Mouse (Mus musculus) midbrain, embryonic 15.5 days (tissue): ENCODE measurements at regions not wholly inside any gene's neighbourhood (a gene's known extent, or its start where the extent isn't known, plus 50 kb on each side); places are given as distances from the start of the nearest gene placed in this dataset.

Experiments used
- ATAC-seq: fragments of 200-750 bp; cut with Nextera tagmentation; replicated peaks from 2 replicates; pipeline ENCODE4 v1.8.0; 2017; ENCODE audit warnings: moderate TSS enrichment
- H3K27ac ChIP-seq: fragments of 300-500 bp; sonication (generic); 2 replicates; pipeline ENCODE4 v1.5.1; 2015; ENCODE audit warnings: mild to moderate bottlenecking, inconsistent platforms
- H3K27me3 ChIP-seq: fragments of 300-500 bp; sonication (generic); replicated peaks from 2 replicates; pipeline ENCODE4 v1.6.1; 2015; ENCODE audit warnings: inconsistent platforms
- H3K36me3 ChIP-seq: fragments of 300-500 bp; sonication (generic); replicated peaks from 2 replicates; pipeline ENCODE4 v1.6.1; 2015; ENCODE audit warnings: inconsistent platforms
- H3K4me1 ChIP-seq: fragments of 300-500 bp; sonication (generic); 2 replicates; pipeline ENCODE4 v1.6.1; 2015; ENCODE audit warnings: inconsistent platforms
- H3K4me2 ChIP-seq: fragments of 300-500 bp; sonication (generic); 2 replicates; pipeline ENCODE4 v1.6.1; 2015; ENCODE audit warnings: inconsistent platforms, mild to moderate bottlenecking, moderate library complexity
- H3K4me3 ChIP-seq: fragments of 300-500 bp; sonication (generic); 2 replicates; pipeline ENCODE4 v1.5.1; 2015; ENCODE audit warnings: mild to moderate bottlenecking, inconsistent platforms
- H3K9ac ChIP-seq: fragments of 300-500 bp; sonication (generic); 2 replicates; pipeline ENCODE4 v1.6.1; 2015; ENCODE audit warnings: mild to moderate bottlenecking, inconsistent platforms
- H3K9me3 ChIP-seq: fragments of 300-500 bp; sonication (generic); 2 replicates; pipeline ENCODE4 v1.6.1; 2016; ENCODE audit warnings: inconsistent platforms
- WGBS: fragments of 180-500 bp; shearing (Covaris S2); methylation state at CpG from one replicate; pipeline ENCODE4 v1.1.7; 2015; ENCODE audit warnings: mixed read lengths; 5-methylcytosine and 5-hydroxymethylcytosine counted together

DNA sequence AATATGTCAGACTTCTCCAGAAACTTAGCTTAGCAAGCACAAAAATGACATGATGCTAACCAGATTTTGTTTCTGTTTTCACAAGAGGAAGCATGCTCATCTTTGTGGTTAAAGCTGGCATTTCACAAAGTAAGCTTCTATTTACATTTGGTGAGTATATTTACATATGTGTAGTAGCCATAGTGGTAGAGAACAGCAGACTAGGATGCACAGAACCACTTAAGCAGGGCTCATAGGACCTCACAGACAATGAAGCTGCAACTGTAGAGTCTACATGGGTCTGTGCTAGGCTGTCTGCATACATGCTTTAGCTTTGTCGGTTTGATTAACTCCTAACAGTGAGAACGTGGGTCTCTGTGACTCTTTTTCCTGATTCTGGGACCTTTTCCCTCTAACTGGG lies 105.3 kb upstream of the 4921530L21Rik start:
- WGBS, result 53% methylated on average over 2 of the region's 2 CpGs
- Histone ChIP-seq H3K4me3 (no peak overlapping the region), H3K4me2 (no peak overlapping the region), H3K27me3 (no peaks in the 10 kb centered on the region), H3K27ac (no peak overlapping the region), H3K9me3 (no peaks in the 10 kb centered on the region), H3K36me3 (no peaks in the 10 kb centered on the region), H3K9ac (no peak overlapping the region), H3K4me1 (no peaks in the 10 kb centered on the region)
- no peak for ATAC-seq

DNA sequence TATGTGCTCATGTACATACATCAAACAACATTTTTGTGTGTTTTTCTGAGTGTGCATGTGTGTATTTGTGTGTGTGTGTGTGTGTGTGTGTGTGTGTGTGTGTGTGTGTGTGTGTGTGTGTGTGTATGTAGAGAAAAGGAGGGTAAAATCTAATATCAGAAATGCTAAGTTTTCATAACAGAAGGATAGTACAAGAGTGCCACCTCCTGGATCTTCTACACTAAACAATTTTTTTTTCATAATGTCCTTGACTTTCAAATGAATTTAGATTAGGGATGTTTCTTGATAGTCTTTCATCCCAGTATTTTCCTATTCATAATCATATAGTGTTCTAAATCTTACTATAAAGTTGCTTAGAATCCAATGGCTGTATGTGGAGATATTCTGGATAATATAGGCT lies 103.6 kb upstream of the 4921530L21Rik start:
- Histone ChIP-seq H3K4me2 (no peak overlapping the region), H3K36me3 (no peaks in the 10 kb centered on the region), H3K27ac (no peak overlapping the region), H3K27me3 (no peaks in the 10 kb centered on the region), H3K9ac (no peak overlapping the region), H3K4me1 (no peaks in the 10 kb centered on the region), H3K9me3 (no peaks in the 10 kb centered on the region), H3K4me3 (no peak overlapping the region)
- ATAC-seq, result no peak
